Mouse (Mus musculus) bone marrow macrophage, adult 2 months (primary cell): Measurements from ENCODE around the gene Wnt10a. TPM values are rescaled to one million over a fixed set of nuclear protein-coding genes. Genes with fewer than 3 reads are reported as not detected.

Experiments
- H3K27ac ChIP-seq: 2 replicates; pipeline ENCODE4 v1.5.1; 2012; ENCODE audit warnings: low read depth, low read length; ENCODE audit not compliant: insufficient read depth
- H3K4me1 ChIP-seq: 2 replicates; pipeline ENCODE4 v1.6.1; 2012; ENCODE audit warnings: low read length; ENCODE audit not compliant: control insufficient read depth, insufficient read depth
- H3K4me3 ChIP-seq: 2 replicates; pipeline ENCODE4 v1.5.1; 2012; ENCODE audit warnings: mild to moderate bottlenecking, low read length, moderate library complexity; ENCODE audit not compliant: insufficient read depth
- CTCF ChIP-seq: IDR thresholded peaks from 2 replicates; pipeline ENCODE4 v1.5.1; 2012; ENCODE audit warnings: low read depth, mild to moderate bottlenecking, low read length, moderate library complexity
- POLR2A ChIP-seq: IDR thresholded peaks from 2 replicates; pipeline ENCODE4 v1.6.1; 2012; ENCODE audit warnings: mild to moderate bottlenecking, low read depth, low read length, borderline replicate concordance
- polyA plus RNA-seq: library from polyadenylated mRNA; stranded (reverse); fragments of >200 nt; gene quantifications from 2 replicates; pipeline ENCODE4 v1.2.4, GENCODE M21; 2012; ENCODE audit not compliant: missing spikeins, insufficient read depth, insufficient read length

The Wnt10a gene
- polyA plus RNA-seq, 1 experiment: not detected

DNA sequence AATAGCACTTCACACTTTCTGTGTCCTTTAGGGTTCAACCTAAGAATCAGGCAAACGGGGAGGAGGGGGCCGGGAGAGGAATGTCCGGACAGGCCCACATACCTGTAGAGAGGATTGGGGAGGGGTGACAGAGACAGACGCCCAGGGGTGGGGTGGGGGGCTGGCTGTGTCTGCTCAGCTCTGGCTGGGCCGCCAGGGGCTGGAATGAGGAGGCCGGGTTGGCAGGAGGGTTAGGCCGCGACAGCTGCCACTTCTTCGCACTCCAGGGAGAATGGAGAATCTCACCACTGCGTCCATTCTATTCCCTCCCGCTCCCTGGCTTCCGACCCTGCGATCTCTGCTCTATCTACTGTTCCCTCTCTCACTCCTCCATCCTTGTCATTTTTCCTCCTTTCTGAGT, 7.8 kb upstream of the Wnt10a start:
- Histone ChIP-seq H3K4me3 (peak overlapping the region; percentile 63), H3K27ac (no peak overlapping the region), H3K4me1 (peaks cover 31% of the 10 kb centered on the region)
- TF ChIP-seq CTCF (no peak), POLR2A (no peak)

DNA sequence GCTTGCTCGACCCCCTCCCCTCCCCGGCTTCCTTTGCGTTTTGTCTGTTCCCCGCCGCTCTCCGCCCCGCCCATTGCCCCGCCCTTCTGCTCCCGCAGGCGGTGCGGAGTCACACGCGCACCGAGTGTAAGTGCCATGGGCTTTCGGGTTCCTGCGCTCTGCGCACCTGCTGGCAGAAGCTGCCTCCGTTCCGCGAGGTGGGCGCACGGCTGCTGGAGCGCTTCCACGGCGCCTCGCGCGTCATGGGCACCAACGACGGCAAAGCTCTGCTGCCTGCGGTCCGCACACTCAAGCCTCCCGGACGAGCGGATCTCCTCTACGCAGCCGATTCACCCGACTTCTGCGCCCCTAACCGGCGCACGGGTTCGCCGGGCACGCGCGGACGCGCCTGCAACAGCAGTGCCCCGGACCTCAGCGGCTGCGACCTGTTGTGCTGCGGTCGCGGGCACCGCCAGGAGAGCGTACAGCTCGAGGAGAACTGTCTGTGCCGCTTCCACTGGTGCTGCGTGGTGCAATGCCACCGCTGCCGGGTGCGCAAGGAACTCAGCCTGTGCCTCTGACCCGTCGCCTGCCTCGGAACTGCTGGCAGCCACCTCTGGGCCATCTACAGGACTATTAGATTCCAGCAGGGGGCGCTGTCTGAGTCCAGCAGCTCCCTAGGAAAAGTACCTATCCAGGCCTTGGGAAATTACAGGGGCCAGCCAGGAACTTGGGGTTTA, 7.1 kb upstream of the Wnt10a start:
- TF ChIP-seq CTCF: peak; percentile 67
- TF ChIP-seq POLR2A: no peak
- Histone ChIP-seq H3K4me1 (peaks cover 24% of the 10 kb centered on the region), H3K27ac (no peak overlapping the region), H3K4me3 (peak overlapping the region; percentile 63)

- Histone ChIP-seq H3K4me1 (peaks cover 5% of the 10 kb centered on the region; the same call in 1 of the 2 replicates), H3K27ac (no peak overlapping the region), H3K4me3 (no peak overlapping the region)
- TF ChIP-seq CTCF: peak; percentile 76
- no peak for TF ChIP-seq POLR2A
Measured at GRCm38 (mm10) chr1:74787846-74788245, 3.5 kb upstream of the Wnt10a start.

DNA sequence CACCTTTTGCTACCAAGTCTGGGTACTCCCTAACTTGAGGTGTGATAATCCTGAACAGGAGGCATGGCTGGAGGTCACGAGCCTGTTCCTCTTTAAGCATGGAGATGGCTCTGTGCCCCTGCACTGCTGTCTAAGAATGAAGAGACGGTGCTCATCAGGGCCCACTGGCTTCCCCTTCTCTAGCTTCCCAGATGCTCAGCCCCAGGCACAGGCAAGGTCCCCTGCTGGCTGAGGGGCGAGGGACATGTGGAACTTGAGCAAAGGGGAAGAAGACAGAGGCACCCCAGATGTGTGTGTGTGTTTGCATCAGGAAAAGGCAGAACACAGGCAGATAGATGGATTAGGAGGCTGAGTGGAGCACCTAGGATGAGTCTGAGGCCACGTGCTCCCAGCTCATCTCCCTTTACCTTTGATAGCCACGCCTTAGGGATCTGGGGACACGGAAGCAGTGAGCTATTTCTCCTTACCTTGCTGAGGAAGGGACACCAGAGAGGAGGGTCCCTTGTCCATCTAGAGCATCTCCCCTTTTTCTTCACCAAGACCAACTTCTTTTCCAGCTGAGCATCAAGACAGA, 2.6 kb upstream of the Wnt10a start:
- Histone ChIP-seq H3K4me3 (no peak overlapping the region), H3K27ac (no peak overlapping the region), H3K4me1 (peaks cover 5% of the 10 kb centered on the region; the same call in 1 of the 2 replicates)
- TF ChIP-seq POLR2A: no peak
- TF ChIP-seq CTCF: no peak

DNA sequence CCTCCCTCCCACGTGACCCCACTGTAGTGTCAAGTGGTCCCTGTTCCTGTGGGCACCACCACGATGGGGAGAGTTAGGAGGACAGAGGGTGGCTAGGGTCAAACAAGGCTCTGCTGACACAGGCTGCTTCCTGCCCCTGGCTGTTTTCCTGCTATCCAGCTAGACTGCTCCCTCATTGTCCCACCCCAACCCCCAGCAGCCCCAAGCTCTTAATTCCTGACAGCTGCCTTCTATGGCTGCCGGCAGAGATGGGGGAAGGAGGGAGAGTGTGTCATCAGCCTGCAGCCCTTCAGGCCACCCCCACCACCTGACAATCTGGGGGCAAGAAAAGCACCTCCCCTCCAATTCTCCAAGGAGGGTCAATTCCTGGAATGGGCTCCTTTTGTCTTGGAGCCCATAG, 1.2 kb upstream of the Wnt10a start:
- Histone ChIP-seq H3K27ac (no peak overlapping the region), H3K4me3 (no peak overlapping the region), H3K4me1 (peaks cover 5% of the 10 kb centered on the region; the same call in 1 of the 2 replicates)
- TF ChIP-seq CTCF (no peak), POLR2A (no peak)

- TF ChIP-seq CTCF: no peak
- TF ChIP-seq POLR2A: no peak
- Histone ChIP-seq H3K4me3 (no peak overlapping the region), H3K4me1 (peaks cover 3% of the 10 kb centered on the region; the same call in 1 of the 2 replicates), H3K27ac (no peak overlapping the region)
Measured at GRCm38 (mm10) chr1:74792831-74793660, 1.7 kb downstream of the Wnt10a start.

- no peak for TF ChIP-seq POLR2A
- TF ChIP-seq CTCF: no peak
- Histone ChIP-seq H3K4me3 (no peak overlapping the region), H3K27ac (no peak overlapping the region), H3K4me1 (no peaks in the 10 kb centered on the region)
Measured at GRCm38 (mm10) chr1:74794487-74795144, 3.3 kb downstream of the Wnt10a start.

- Histone ChIP-seq H3K4me1 (no peaks in the 10 kb centered on the region), H3K27ac (no peak overlapping the region), H3K4me3 (no peak overlapping the region)
- no peak for TF ChIP-seq POLR2A
- TF ChIP-seq CTCF: no peak
Measured at GRCm38 (mm10) chr1:74795145-74795529, 3.8 kb downstream of the Wnt10a start.

- H3K27ac ChIP-seq: no peak overlapping the region
- no peak overlapping the region for H3K4me3 ChIP-seq
- TF ChIP-seq POLR2A (no peak), CTCF (no peak)
- no peaks in the 10 kb centered on the region for H3K4me1 ChIP-seq
Measured at GRCm38 (mm10) chr1:74797459-74797858, 6.1 kb downstream of the Wnt10a start.

- Histone ChIP-seq H3K4me1 (no peaks in the 10 kb centered on the region), H3K27ac (no peak overlapping the region), H3K4me3 (0 out of 2 replicates have a peak overlapping the region, but pooled peaks have one; percentile 0)
- TF ChIP-seq CTCF (no peak), POLR2A (no peak)
Measured at GRCm38 (mm10) chr1:74800424-74800888, 9.1 kb downstream of the Wnt10a start.
